Mouse (Mus musculus) testis, postnatal 10 days (tissue): ENCODE data around the gene Fn3krp.

Experiments
- DNase-seq: peaks from one replicate; pipeline ENCODE4 v3.0.0; 2021; ENCODE audit warnings: low spot score

Fn3krp gene

DNA sequence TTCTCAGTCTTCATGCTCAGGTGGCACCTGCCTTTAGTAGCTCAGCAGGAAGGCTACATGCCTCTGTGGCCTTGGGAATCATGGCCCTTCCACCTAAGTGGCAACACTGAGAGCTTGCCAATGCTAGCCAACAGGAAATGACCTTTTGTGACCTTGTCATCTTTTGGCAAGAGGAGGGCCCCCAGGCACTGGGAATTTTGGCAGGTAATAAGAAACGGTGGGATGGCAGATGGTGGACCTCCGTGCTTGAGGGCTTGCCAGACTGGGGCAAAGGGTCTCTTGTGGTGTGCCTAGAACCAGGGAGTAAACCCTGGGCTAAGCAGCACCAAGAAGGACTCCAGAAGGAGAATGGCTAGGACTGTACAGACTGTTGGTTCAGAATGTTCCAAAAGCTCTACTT, 20.9 kb downstream of the Fn3krp start:
- no peak for DNase-seq

DNA sequence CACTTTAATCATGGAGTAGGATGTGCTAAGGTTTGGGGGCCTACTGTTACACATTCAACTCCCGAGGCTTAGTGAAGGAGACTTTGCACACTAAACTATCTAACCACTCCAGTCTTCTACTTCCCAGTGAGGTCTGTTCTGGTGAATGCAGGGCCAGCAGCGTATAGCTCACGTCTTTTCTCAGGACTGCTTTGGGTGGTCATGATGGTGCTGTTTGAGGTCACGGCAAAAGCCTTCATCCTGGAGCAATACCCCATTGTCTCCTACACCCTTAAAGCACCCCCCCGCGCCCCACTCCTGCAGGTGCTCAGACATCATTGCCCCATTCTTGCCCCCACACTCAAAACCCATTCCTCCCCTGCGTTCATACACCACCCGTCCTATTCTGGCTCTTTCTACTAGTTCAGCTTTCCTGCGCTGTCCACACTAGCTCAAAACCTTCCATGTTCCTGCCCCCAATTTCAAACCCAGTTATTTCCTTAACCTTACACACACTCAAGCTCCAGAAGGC, 30.1 kb downstream of the Fn3krp start:
- peak; percentile 56 for DNase-seq

DNA sequence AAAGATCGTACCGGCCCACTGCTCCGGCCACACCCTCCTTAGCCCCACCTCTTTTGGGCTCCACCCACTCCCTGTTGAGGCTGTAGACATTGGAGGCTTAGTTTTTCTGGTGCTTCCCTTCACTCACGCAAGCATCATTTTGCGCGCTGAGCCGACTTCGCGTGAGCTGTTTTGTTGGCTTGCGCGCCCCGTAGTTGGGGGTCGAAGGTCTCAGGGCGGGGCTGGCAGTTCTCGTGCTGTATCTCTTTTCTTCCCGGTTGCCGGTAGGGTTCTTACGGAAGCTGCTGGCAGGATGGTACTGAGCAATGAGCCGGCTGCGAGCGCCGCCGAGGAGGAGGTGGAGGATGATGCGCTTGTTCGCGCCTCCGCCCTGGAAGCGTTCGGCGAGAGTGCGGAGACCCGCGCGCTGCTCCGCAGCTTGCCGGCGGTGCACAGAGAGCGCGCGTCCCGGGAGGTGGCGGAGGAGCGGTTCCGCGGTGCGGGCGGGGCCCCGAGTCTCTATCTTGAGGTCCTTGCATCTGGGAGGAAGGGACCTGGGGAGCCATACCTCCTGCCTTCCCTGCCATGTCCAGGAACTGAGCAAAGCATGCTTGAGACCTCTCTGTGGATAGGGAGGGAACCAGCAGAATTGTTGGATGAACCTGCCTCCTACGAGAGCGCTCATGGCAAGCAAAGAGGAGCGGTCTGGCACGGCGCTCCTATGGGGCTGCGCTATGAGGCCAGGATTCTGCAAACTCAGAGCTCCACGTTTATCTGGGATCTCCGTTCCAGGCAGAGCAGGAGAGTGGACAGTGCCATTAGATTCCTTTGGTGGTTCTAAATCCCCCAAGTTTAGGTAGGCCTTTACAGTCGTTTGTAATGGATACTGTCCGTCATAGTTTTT, 30.8 kb downstream of the Fn3krp start, which contains the start of gene Tbcd:
Gene Tbcd (plus strand): TSS at position 197 of the 883 bp plus-strand sequence.
- peak; percentile 94 for DNase-seq

DNA sequence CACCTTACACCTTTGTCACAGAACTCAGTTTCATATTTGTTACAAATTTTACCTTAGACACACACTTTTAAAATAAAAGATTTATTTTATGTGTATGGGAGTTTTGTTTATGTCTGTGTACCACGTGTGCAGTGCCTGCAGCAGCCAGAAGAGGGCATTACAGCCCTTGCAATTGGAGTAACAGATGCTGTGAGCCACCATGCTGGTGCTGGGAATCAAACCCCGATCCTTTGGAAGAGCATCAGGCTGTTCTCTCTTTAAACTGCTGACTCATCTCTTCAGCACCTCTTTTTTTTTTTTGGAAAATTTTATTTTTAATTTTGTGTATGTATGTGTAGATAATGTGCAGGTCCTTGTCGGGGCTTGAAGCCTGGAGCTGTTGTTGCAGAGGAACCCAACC, 36.7 kb downstream of the Fn3krp start:
- DNase-seq = no peak

DNA sequence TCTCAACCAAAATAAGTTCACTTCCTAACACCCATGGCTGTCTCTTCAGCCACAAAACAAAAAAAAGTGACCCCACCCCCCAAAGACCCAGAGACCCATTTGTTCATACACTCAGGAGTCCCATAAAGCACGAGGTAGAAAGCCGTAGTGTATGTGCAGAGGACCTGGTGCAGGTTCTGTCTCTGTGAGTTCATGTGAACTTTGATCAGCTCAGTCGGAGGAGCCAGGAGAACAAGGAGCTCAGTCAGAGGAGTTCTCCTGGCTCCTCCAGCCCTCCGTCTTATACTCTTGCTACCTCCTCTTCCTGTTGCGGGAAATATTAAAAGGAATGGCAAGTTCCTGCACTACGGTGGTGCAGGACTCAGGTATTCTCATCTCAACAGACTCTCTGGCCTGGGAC, 46.2 kb downstream of the Fn3krp start:
- DNase-seq = no peak

DNA sequence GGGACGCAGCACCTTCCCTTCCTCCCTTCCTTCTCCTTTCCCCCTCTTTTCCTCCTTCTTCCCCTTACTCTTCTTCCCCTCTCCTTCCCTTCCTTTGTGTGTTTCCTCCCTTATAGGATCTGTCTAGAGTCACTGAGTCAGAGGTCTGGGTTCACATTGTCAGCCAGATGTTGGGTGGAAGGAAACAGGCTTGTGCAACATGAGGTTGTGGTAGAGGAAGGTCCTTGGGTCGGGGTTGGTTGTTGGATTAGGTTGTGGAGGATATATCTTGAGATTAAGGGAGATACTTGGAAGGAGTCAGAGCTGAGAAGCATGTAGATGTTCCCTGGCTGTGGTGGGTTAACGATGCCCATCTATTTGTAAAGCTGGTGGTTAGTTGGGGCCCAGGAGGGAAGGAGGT, 53.6 kb downstream of the Fn3krp start:
- no peak for DNase-seq

DNA sequence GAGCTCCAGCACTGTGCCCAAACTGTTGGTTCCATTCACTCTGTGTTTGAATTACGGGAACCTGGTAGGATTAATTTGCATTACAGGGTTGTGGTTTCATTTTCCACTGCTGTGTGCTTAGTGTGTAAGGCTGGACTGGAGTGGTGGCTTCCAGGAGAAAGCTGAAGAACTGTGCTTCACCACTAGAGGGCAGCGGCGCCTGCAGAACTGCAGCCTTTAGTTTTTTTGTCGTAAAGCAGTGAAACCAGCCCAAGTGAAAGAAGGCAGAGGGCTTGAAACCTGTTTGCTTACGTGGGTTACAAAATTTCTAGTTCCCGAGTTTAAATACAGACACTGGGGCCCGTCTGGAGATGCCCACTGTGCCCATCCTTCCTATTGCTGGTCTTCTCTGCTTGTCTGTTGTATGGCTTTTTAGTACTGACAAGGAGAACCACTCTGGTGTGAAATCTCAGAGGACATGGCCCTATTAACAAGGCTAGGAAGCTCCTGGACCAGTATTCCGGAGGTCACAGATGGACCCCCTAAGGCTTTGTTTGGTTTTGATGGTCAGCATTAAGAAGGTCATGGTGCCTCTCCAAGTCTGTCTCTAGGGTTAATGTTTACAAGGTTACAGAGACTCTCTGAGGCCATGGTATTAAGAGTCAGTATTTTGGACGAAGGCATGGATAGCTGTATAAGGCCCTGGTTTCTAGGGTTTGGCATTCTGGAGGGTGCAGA, 54.7 kb downstream of the Fn3krp start:
- DNase-seq = peak; percentile 89

DNA sequence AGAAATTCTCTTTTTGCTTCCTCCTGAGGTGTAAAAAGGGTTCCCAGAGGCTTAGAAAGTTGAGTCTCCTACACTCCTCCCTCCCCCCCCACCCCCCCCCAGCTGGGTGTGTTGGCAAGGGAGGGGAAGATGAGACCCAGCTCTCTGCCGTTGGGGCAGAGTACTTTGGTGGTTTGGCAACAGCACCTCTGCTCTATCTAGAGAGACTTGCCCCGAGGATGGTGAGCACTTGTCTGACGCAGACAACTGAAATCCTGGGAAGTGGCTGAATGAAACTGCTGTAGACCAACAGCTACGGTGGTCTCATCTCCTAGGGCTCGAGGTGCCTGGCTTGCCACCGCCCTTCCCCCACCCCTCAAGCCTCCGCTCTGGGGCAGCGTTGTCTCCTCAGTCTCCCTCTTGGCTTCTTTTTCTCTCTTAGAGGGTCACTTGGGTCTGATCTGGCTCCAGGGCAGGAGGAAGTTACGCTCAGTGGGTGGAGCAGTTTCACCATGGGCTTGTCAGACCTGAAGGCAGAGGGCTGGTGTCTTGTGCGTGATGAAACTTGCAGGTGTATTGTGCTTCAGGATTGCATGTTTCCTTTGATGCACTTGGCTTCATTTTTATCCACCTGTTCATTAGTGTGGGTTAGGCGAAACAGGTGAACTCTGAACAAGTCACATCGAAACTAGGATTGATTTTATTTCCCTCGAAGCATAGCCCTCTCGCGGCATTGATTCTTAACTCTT, 58.4 kb downstream of the Fn3krp start:
- DNase-seq = no peak
